Mouse (Mus musculus): ENCODE results near the gene Parvb. TPM values are rescaled to one million over a fixed set of nuclear protein-coding genes. Genes with fewer than 3 reads are reported as not detected.

Parvb gene
- polyA plus RNA-seq, 1 experiment: 5.4 TPM

DNA sequence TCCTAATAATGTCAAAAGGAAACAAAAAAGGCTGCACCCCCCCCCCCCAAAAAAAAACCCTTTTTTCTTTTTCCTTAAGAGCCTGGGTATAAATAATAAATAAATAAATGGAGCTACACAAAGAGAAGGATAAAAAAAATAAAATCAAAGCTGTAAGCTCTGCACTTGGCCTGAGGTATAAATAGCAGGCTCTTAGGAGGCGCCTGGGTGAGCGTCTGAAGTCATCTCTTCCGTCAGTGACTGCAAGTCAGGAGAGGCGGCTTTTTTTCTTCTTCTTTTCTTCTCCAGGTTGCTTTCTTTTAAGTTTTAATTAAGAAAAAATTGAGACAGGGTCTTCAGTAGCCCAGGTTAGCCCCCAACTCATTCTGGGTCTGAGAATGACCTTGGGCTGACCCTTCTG, 34.4 kb downstream of the Parvb start:
- no peak for TF ChIP-seq CTCF (IDR thresholded peaks at IDR 0.05; ENCODE audit: control insufficient read depth, insufficient read depth, insufficient replicate concordance, low read depth, low read length)
- TF ChIP-seq POLR2A (IDR thresholded peaks at IDR 0.05; ENCODE audit: control insufficient read depth, low read depth, low read length): no peak
- no peaks in the 10 kb centered on the region for H3K4me1 ChIP-seq (ENCODE audit: control insufficient read depth, insufficient read depth, low read length)

DNA sequence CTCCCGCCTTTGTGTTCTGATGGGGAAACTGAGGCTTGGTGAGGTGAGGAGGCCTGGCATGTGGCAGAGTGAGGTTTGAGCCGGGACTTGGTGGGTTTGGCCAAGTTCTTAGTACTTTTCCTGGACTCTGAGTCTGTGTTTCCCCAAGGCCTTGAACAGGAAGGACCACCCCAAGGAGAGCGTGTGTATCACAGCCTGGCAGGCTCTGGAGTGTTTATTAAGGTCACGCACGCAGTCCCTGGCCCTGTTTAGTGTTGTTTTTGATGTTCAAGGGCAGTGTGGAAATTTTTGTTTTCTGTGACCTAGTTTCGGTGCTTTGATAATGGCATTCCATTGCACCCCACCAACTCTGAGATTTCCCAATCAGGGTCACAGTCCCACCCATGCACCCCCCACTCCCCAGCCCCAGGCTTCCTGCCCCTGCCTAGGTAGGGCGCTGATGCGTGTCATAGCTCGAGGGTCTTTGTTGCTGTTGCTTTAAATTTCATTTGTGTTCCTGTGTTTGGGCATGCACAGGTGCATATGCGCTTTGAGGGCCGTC, 35.9 kb downstream of the Parvb start:
- no peaks in the 10 kb centered on the region for H3K27me3 ChIP-seq (ENCODE audit: control insufficient read depth, insufficient read depth, low read length)
- no peak for TF ChIP-seq POLR2A (IDR thresholded peaks at IDR 0.05; ENCODE audit: control insufficient read depth, low read depth, low read length)
- no peak for TF ChIP-seq CTCF (IDR thresholded peaks at IDR 0.05; ENCODE audit: control insufficient read depth, insufficient read depth, insufficient replicate concordance, low read depth, low read length)
- H3K4me3 ChIP-seq (ENCODE audit: control insufficient read depth, low read depth, low read length): no peak overlapping the region
- H3K27ac ChIP-seq (ENCODE audit: control insufficient read depth, insufficient read depth, low read depth, low read length): no peak overlapping the region
- no peaks in the 10 kb centered on the region for H3K36me3 ChIP-seq (ENCODE audit: control insufficient read depth, insufficient read depth, low read length)
- H3K4me1 ChIP-seq (ENCODE audit: control insufficient read depth, insufficient read depth, low read length): no peaks in the 10 kb centered on the region

More for the DNA sequence above, 34.4 kb downstream of the Parvb start:
- H3K27me3 ChIP-seq (ENCODE audit: control insufficient read depth, insufficient read depth, low read length): no peaks in the 10 kb centered on the region
- H3K27ac ChIP-seq (ENCODE audit: control insufficient read depth, insufficient read depth, low read depth, low read length): no peak overlapping the region
- no peaks in the 10 kb centered on the region for H3K36me3 ChIP-seq (ENCODE audit: control insufficient read depth, insufficient read depth, low read length)
- H3K4me3 ChIP-seq (ENCODE audit: control insufficient read depth, low read depth, low read length): no peak overlapping the region

DNA sequence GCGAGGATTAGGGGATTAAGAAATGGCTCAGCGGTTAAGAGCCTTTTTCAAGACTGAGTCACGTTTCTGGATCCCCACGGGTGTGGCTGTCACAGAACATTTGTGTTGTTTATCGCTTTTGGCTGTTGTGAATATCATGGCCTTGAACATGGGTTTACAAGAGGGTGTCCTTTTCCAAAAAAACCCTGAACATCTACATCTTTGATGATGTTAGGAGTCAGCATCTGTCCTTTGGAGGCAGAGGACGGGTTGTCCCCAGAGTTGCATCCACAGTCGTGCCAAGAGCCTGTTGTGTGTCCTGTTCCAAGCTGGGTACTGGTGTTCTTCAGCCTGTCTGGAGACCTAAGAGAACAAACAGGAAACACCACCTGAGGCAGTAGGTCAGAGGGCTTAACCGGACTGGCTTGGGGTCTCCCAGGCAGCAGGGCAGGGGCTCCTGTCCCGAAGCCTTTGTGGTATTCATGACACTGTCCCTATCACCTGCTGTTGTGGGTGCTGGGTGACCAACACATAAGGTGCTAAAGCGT, 37.3 kb downstream of the Parvb start:
- Histone ChIP-seq H3K27me3 (ENCODE audit: control insufficient read depth, insufficient read depth, low read length) (no peaks in the 10 kb centered on the region), H3K27ac (ENCODE audit: control insufficient read depth, insufficient read depth, low read depth, low read length) (no peak overlapping the region), H3K4me3 (ENCODE audit: control insufficient read depth, low read depth, low read length) (no peak overlapping the region), H3K36me3 (ENCODE audit: control insufficient read depth, insufficient read depth, low read length) (no peaks in the 10 kb centered on the region), H3K4me1 (ENCODE audit: control insufficient read depth, insufficient read depth, low read length) (no peaks in the 10 kb centered on the region)
- no peak for TF ChIP-seq POLR2A (IDR thresholded peaks at IDR 0.05; ENCODE audit: control insufficient read depth, low read depth, low read length)
- no peak for TF ChIP-seq CTCF (IDR thresholded peaks at IDR 0.05; ENCODE audit: control insufficient read depth, insufficient read depth, insufficient replicate concordance, low read depth, low read length)

DNA sequence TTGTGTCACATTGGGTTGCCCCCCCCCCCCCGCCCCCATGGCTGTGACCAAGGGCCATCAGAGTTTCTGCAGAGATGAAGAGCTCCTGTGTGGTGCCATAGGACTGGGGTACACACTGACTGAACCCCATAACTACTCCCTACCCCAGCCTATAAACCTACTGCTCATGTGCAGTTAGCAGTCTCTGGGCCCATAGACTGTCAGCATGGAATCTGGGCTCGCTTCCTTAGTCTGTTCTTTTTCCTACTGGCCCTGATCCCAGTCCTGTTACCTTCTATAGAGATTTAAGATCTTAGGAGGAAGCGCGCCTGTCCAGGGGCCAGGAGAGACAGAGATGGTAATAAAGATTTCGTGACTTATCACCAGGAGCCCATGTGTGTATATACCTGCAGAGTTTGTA, 38.2 kb downstream of the Parvb start:
- H3K4me3 ChIP-seq (ENCODE audit: control insufficient read depth, low read depth, low read length): no peak overlapping the region
- TF ChIP-seq POLR2A (IDR thresholded peaks at IDR 0.05; ENCODE audit: control insufficient read depth, low read depth, low read length) (no peak), CTCF (IDR thresholded peaks at IDR 0.05; ENCODE audit: control insufficient read depth, insufficient read depth, insufficient replicate concordance, low read depth, low read length) (no peak)
- H3K4me1 ChIP-seq (ENCODE audit: control insufficient read depth, insufficient read depth, low read length): no peaks in the 10 kb centered on the region
- H3K27me3 ChIP-seq (ENCODE audit: control insufficient read depth, insufficient read depth, low read length): no peaks in the 10 kb centered on the region
- no peaks in the 10 kb centered on the region for H3K36me3 ChIP-seq (ENCODE audit: control insufficient read depth, insufficient read depth, low read length)
- H3K27ac ChIP-seq (ENCODE audit: control insufficient read depth, insufficient read depth, low read depth, low read length): no peak overlapping the region

DNA sequence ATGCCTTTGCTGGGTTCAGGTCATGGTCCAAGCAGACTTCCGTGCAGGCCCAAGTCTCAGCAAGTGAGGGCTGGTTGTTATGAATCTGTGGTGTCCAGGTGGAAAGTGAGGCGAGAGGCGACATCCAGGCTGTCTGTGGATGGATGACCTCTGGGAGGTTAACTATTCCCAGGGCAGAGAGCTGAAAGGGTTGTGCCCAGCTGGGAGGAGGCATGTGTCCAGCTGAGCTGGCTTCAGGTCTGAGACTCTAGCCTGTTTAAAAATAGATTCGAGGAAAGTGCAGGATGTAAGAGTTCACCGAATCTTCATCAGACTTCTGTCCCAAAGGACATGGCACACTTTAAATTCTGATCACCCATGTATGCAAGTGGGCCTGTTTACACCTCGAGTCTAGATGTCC, 38.6 kb downstream of the Parvb start:
- H3K4me3 ChIP-seq (ENCODE audit: control insufficient read depth, low read depth, low read length): no peak overlapping the region
- H3K36me3 ChIP-seq (ENCODE audit: control insufficient read depth, insufficient read depth, low read length): no peaks in the 10 kb centered on the region
- H3K27ac ChIP-seq (ENCODE audit: control insufficient read depth, insufficient read depth, low read depth, low read length): no peak overlapping the region
- H3K27me3 ChIP-seq (ENCODE audit: control insufficient read depth, insufficient read depth, low read length): no peaks in the 10 kb centered on the region
- no peak for TF ChIP-seq CTCF (IDR thresholded peaks at IDR 0.05; ENCODE audit: control insufficient read depth, insufficient read depth, insufficient replicate concordance, low read depth, low read length)
- TF ChIP-seq POLR2A (IDR thresholded peaks at IDR 0.05; ENCODE audit: control insufficient read depth, low read depth, low read length): no peak
- H3K4me1 ChIP-seq (ENCODE audit: control insufficient read depth, insufficient read depth, low read length): no peaks in the 10 kb centered on the region

DNA sequence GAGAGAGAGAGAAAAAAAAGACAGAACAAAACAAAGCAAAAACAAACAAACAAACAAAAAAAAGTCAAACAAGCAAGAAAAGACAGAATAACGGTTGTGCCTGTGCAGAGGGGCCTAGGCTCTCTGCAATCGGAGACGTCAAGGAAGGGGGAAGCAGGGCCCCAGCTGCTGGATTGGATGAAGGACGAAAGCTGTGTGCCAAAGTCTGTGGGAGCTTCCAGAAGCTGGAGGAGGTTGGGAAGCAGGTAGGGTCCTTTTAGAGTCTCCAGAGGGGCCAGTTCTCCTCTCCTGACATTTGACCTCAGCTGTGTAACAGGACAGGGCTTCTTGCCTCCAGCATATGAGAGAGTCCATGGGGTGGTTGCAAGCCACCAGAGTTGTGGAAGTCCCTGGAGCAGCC, 44.2 kb downstream of the Parvb start:
- no peak overlapping the region for H3K4me3 ChIP-seq (ENCODE audit: control insufficient read depth, low read depth, low read length)
- H3K27me3 ChIP-seq (ENCODE audit: control insufficient read depth, insufficient read depth, low read length): no peaks in the 10 kb centered on the region
- no peak overlapping the region for H3K27ac ChIP-seq (ENCODE audit: control insufficient read depth, insufficient read depth, low read depth, low read length)
- TF ChIP-seq POLR2A (IDR thresholded peaks at IDR 0.05; ENCODE audit: control insufficient read depth, low read depth, low read length): no peak
- TF ChIP-seq CTCF (IDR thresholded peaks at IDR 0.05; ENCODE audit: control insufficient read depth, insufficient read depth, insufficient replicate concordance, low read depth, low read length): no peak
- no peaks in the 10 kb centered on the region for H3K4me1 ChIP-seq (ENCODE audit: control insufficient read depth, insufficient read depth, low read length)
- H3K36me3 ChIP-seq (ENCODE audit: control insufficient read depth, insufficient read depth, low read length): no peaks in the 10 kb centered on the region

DNA sequence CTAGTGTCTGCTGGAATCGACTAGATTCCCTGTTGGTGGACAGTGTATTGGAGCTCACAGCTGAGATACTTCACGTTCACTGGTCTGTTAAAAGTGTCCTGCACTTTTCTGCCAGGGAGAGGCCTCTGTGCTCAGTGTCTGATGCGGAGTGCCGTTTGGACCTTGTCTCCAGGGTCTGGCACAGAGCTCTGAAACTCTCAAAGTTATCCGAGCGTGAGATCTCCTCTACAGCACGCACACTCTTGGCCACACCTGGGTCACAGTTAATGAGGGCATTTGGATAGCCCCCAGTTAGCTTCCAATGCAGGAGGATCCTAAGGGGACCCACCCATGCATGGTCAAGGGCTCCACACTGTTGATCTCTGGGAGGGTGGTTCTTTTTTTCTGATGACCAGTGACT, 46.2 kb downstream of the Parvb start:
- Histone ChIP-seq H3K4me1 (ENCODE audit: control insufficient read depth, insufficient read depth, low read length) (no peaks in the 10 kb centered on the region), H3K36me3 (ENCODE audit: control insufficient read depth, insufficient read depth, low read length) (no peaks in the 10 kb centered on the region), H3K4me3 (ENCODE audit: control insufficient read depth, low read depth, low read length) (no peak overlapping the region), H3K27ac (ENCODE audit: control insufficient read depth, insufficient read depth, low read depth, low read length) (no peak overlapping the region), H3K27me3 (ENCODE audit: control insufficient read depth, insufficient read depth, low read length) (no peaks in the 10 kb centered on the region)
- no peak for TF ChIP-seq POLR2A (IDR thresholded peaks at IDR 0.05; ENCODE audit: control insufficient read depth, low read depth, low read length)
- TF ChIP-seq CTCF (IDR thresholded peaks at IDR 0.05; ENCODE audit: control insufficient read depth, insufficient read depth, insufficient replicate concordance, low read depth, low read length): no peak

Data from testis, adult 2 months (tissue).